9 mouse cellular contexts compared by ENCODE assay signal in the genomic region with DNA sequence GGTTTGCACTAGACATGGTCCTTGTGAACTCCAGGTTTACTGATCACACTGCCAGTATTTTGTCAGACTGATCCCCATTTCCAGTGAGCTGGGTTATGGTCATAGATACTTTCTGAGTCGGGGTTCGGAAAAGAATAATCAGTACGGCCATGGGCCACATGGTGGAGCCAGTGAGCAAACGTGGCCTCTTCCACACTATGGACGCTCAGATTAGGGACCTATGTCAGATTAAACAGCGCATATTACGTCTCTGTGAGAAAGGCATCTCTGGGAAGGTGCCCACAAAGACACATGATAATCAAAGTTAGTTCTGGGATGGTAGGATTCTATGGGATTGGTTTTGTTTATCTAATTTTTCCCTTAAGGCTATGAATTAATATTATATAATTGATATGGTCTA. TPM values are rescaled to one million over a fixed set of nuclear protein-coding genes. Genes with fewer than 3 reads are reported as not detected.
A peak's percentile ranks its signal among the peaks of the same experiment; 100 is the strongest.
DNase-seq lines count a peak whose midpoint lies in the region; ATAC-seq lines count a peak whose summit lies in the region.
"Had no signal": no experiment of that assay in that cellular context is flagged by ENCODE, and none has a peak within 500 bp of the region (broad histone marks: within the 10 kb centered on the region; RNA-seq: fewer than 3 reads in every experiment).

No protein-coding gene starts in this region.

- no peak overlapping the region for H3K4me3 ChIP-seq in forebrain, embryonic 14.5 days (ENCODE audit: low read depth, low read length)
- H3K4me3 ChIP-seq in kidney, embryonic 14.5 days (ENCODE audit: low read length), result no peak overlapping the region
- no peak overlapping the region for H3K4me3 ChIP-seq in liver, embryonic 13.5 days (replicated peaks)
- H3K4me3 ChIP-seq in neural tube, embryonic 12.5 days, result no peak overlapping the region
- H3K4me3 ChIP-seq: myocyte had no signal

- peak; percentile 73 for ATAC-seq in forebrain, embryonic 14.5 days
- ATAC-seq in kidney, embryonic 14.5 days (ENCODE audit: low FRiP score, low TSS enrichment), result 0 out of 2 replicates have a peak, but pooled peaks have one; percentile 47
- ATAC-seq in liver, embryonic 13.5 days (ENCODE audit: low read depth), result peak; percentile 41
- peak; percentile 69 for ATAC-seq in neural tube, embryonic 12.5 days (ENCODE audit: low FRiP score, low read depth)

- no peak overlapping the region for H3K9ac ChIP-seq in forebrain, embryonic 14.5 days (ENCODE audit: low read length)
- no peak overlapping the region for H3K9ac ChIP-seq in kidney, embryonic 14.5 days (ENCODE audit: low read depth, low read length)
- H3K9ac ChIP-seq in liver, embryonic 13.5 days, result no peak overlapping the region
- no peak overlapping the region for H3K9ac ChIP-seq in neural tube, embryonic 12.5 days

- no peaks in the 10 kb centered on the region for H3K27me3 ChIP-seq in forebrain, embryonic 14.5 days (replicated peaks; ENCODE audit: control insufficient read depth, insufficient read depth, low read length)
- H3K27me3 ChIP-seq in kidney, embryonic 14.5 days (ENCODE audit: control insufficient read depth, insufficient read depth, low read length), result no peaks in the 10 kb centered on the region
- H3K27me3 ChIP-seq in liver, embryonic 13.5 days, result no peaks in the 10 kb centered on the region
- H3K27me3 ChIP-seq in neural tube, embryonic 12.5 days (replicated peaks), result no peaks in the 10 kb centered on the region

- H3K4me2 ChIP-seq in forebrain, embryonic 14.5 days (ENCODE audit: low read length), result no peak overlapping the region
- no peak overlapping the region for H3K4me2 ChIP-seq in kidney, embryonic 14.5 days (replicated peaks; ENCODE audit: low read depth, low read length)
- H3K4me2 ChIP-seq in liver, embryonic 13.5 days, result no peak overlapping the region
- no peak overlapping the region for H3K4me2 ChIP-seq in neural tube, embryonic 12.5 days (replicated peaks)

- no peaks in the 10 kb centered on the region for H3K9me3 ChIP-seq in forebrain, embryonic 14.5 days (replicated peaks; ENCODE audit: control insufficient read depth, low read length)
- no peaks in the 10 kb centered on the region for H3K9me3 ChIP-seq in kidney, embryonic 14.5 days (ENCODE audit: control insufficient read depth, low read length)
- H3K9me3 ChIP-seq in liver, embryonic 13.5 days (replicated peaks), result no peaks in the 10 kb centered on the region
- H3K9me3 ChIP-seq in neural tube, embryonic 12.5 days, result no peaks in the 10 kb centered on the region

- H3K36me3 ChIP-seq in forebrain, embryonic 14.5 days (ENCODE audit: control insufficient read depth, insufficient read depth, low read length), result peaks cover 89% of the 10 kb centered on the region
- no peaks in the 10 kb centered on the region for H3K36me3 ChIP-seq in kidney, embryonic 14.5 days (ENCODE audit: control insufficient read depth, insufficient read depth, low read length)
- peaks cover 2% of the 10 kb centered on the region; the same call in 1 of the 2 replicates for H3K36me3 ChIP-seq in liver, embryonic 13.5 days
- peaks cover 63% of the 10 kb centered on the region for H3K36me3 ChIP-seq in neural tube, embryonic 12.5 days

- 22% methylated on average over 7 of the region's 7 CpGs for WGBS in forebrain, embryonic 14.5 days
- 33% methylated on average over 7 of the region's 7 CpGs for WGBS in kidney, embryonic 14.5 days
- 18% methylated on average over 7 of the region's 7 CpGs for WGBS in liver, embryonic 13.5 days (ENCODE audit: insufficient replicate concordance)
- WGBS in neural tube, embryonic 12.5 days, result 31% methylated on average over 7 of the region's 7 CpGs

- H3K4me1 ChIP-seq in forebrain, embryonic 14.5 days (ENCODE audit: control insufficient read depth, insufficient read depth, low read length), result no peaks in the 10 kb centered on the region
- H3K4me1 ChIP-seq in kidney, embryonic 14.5 days (ENCODE audit: control insufficient read depth, insufficient read depth, low read length), result no peaks in the 10 kb centered on the region
- no peaks in the 10 kb centered on the region for H3K4me1 ChIP-seq in liver, embryonic 13.5 days (replicated peaks)
- no peaks in the 10 kb centered on the region for H3K4me1 ChIP-seq in neural tube, embryonic 12.5 days

- DNase-seq in 3T3-L1 (ENCODE audit: low read depth, low spot score), result peak; percentile 66
- peak; percentile 38 to 64 for DNase-seq in CD8-positive naive resting alpha-beta T cell, adult 2 months (ENCODE audit: low read depth in 2 of 2, low spot score in 2 of 2)
- peak; percentile 69 to 83 for DNase-seq in cerebellum, adult 18-20 months
- peak; percentile 65 for DNase-seq in forebrain, embryonic 14.5 days (ENCODE audit: low spot score)
- DNase-seq in liver, embryonic 13.5 days, result peak; percentile 28
- peak; percentile 67 for DNase-seq in thymus, postnatal 0 days (ENCODE audit: low spot score)

- H3K27ac ChIP-seq in forebrain, embryonic 14.5 days (ENCODE audit: low read depth, low read length), result no peak overlapping the region
- no peak overlapping the region for H3K27ac ChIP-seq in kidney, embryonic 14.5 days (ENCODE audit: low read depth, low read length)
- H3K27ac ChIP-seq in liver, embryonic 13.5 days, result no peak overlapping the region
- no peak overlapping the region for H3K27ac ChIP-seq in neural tube, embryonic 12.5 days

RNA-seq across cellular contexts. Expression of a gene that starts 33.7 kb away (rescaled TPM):
- polyA plus RNA-seq in forebrain, embryonic 14.5 days (2014; fragmentation: Nextera tagmentation; extraction: Ambion mirVana), result 5.1 and 5.9 TPM in 2 replicates
- 0.11 TPM in 1 of 2 replicates, not detected in the other for polyA plus RNA-seq in kidney, embryonic 14.5 days (2014; fragmentation: Nextera tagmentation; extraction: Ambion mirVana)
- 0.03 and 0.05 TPM in 2 replicates for polyA plus RNA-seq in liver, embryonic 13.5 days (2015; fragmentation: Nextera tagmentation; extraction: Ambion mirVana)
- polyA plus RNA-seq in neural tube, embryonic 12.5 days (2016; fragmentation: Nextera tagmentation; extraction: Ambion mirVana), result 0.78 and 0.80 TPM in 2 replicates
- polyA plus RNA-seq in thymus, postnatal 0 days (2015; fragmentation: Nextera tagmentation; extraction: Ambion mirVana), result 0.75 and 1.4 TPM in 2 replicates

RNA-seq across cellular contexts. Expression of a gene that starts 43.7 kb away (rescaled TPM):
- polyA plus RNA-seq in forebrain, embryonic 14.5 days (2014; fragmentation: Nextera tagmentation; extraction: Ambion mirVana), result 57.8 and 78.9 TPM in 2 replicates
- 9.4 and 19.2 TPM in 2 replicates for polyA plus RNA-seq in kidney, embryonic 14.5 days (2014; fragmentation: Nextera tagmentation; extraction: Ambion mirVana)
- polyA plus RNA-seq in liver, embryonic 13.5 days (2015; fragmentation: Nextera tagmentation; extraction: Ambion mirVana), result 2.8 and 3.4 TPM in 2 replicates
- 76.2 and 83.5 TPM in 2 replicates for polyA plus RNA-seq in neural tube, embryonic 12.5 days (2016; fragmentation: Nextera tagmentation; extraction: Ambion mirVana)
- 62.7 and 67.6 TPM in 2 replicates for polyA plus RNA-seq in thymus, postnatal 0 days (2015; fragmentation: Nextera tagmentation; extraction: Ambion mirVana)
